Mouse (Mus musculus): Measurements from ENCODE around the gene Akap6.
"Not testable (repeated sequence)": the region's sequence is repeated elsewhere in the genome, so short reads cannot be mapped to it uniquely, and the experiment has no call there.

The Akap6 gene

DNA sequence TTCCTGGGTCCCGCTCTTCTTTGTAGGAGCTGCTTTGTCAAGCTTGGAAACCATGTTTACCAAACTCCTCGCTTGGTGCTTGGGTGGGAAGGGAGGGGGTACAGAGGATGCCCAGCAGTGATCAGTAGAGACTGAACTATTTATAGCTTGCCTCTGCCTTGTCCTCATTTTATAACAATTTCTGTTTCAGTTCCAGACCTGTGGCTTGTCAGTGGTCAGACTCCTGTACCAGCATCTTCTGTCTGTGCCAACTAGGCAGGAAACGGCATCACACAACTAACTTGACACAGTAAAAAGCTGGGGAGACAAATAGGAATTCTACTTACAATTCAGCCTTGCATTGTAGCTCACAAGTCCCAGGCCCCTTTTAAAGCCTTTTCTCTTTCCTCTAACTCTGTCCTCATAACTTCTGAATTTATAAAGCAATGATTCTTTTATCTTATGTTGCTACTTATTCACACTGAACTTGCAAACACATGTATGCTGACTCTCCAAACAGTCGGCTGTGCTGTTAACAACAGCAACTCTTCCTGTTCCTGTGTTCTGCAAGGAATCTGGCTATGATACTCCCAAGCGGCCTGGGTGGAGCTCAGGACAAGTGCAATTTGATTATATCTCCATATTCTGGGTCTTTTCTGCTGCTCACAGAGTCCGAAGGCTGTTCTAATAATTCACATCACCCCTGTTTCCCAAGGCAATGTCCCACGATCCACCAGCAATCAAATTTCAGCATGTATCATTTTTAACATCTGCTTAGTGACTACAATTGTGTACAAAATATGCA is 12.9 kb downstream of the Akap6 start:
- DNase-seq (ENCODE audit: low read depth, low spot score) = no peak

DNA sequence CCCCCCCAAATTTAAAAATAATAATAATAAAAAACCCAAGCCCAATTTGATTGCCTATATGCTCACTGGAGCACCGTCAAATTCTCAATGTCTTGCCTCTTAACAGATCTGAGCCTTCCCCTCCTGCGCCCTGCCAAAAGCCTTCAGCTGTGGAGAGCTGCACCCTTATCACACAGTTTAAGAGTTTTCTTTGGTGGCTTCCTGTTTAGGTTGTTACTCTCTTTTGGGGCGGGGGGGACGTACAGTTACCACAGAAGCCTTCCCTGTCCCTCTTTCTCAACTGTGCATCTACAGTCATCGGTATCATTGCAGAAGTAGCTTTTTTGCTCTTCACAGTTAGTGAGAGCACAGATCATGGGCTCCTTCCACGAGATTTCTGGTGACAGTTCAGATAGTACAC is 19.2 kb downstream of the Akap6 start:
- no peak for DNase-seq (ENCODE audit: low read depth, low spot score)

DNA sequence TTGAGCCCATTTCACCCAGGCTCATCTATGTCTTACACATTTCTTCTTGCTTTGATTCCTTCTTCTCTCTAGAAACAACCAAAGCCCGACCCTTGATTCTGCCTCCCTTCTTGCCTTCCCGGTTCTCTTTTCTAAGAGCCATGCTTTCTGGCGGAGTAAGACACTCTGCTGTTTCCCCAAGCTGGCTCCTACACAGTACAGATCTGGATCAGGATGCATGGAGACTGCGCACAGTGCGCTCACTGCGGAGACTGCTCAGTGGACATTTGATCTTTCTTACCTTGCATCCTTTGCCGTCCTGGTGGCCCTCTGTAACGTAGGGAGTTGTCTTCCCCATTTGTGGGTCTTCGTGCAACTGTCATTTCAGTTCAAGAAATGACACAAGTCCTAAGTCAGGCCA is 20.0 kb downstream of the Akap6 start:
- no peak for DNase-seq (ENCODE audit: low read depth, low spot score)

DNA sequence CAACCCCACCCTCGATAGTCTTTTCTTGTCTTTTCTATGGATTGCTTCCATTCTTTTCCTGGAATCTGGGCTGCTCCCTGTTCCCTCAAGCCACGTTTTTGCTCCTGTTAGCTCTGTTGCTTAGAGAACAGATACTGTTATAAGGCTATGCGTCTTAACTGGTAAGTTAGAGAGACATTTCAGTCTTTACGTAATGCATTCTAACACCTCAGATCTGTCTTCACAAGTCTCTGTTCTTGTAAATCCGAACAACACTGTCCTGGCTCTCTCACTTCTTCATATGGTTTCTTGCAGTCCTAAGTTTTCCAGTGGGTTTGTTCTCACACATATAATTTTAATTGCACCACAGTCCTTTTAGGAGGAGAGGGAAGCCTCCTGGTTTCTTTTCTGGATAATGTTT is 20.5 kb downstream of the Akap6 start:
- no peak for DNase-seq (ENCODE audit: low read depth, low spot score)

DNA sequence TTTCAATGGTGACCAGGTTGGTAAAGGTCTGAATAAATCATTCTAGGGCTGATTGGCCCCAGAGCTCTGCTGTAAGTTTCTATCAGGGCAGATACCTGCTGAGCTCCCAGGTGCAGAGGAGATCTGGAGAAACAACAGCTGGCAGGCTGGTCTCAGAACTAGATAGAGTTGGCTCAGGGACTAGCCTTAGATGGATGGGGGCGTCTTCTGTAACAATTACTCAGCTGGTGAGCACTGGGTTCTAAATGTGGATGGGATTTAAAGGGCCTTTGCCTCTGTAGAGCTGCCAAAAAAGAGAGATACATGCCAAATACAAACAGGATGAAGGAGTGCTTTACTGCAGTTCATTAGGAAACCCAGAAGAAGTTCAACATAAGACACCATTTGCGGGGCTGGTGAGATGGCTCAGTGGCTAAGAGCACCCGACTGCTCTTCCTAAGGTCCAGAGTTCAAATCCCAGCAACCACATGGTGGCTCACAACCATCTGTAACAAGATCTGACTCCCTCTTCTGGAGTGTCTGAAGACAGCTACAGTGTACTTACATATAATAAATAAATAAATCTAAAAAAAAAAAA is 24.9 kb downstream of the Akap6 start:
- DNase-seq (ENCODE audit: low read depth, low spot score) = not testable (repeated sequence)

DNA sequence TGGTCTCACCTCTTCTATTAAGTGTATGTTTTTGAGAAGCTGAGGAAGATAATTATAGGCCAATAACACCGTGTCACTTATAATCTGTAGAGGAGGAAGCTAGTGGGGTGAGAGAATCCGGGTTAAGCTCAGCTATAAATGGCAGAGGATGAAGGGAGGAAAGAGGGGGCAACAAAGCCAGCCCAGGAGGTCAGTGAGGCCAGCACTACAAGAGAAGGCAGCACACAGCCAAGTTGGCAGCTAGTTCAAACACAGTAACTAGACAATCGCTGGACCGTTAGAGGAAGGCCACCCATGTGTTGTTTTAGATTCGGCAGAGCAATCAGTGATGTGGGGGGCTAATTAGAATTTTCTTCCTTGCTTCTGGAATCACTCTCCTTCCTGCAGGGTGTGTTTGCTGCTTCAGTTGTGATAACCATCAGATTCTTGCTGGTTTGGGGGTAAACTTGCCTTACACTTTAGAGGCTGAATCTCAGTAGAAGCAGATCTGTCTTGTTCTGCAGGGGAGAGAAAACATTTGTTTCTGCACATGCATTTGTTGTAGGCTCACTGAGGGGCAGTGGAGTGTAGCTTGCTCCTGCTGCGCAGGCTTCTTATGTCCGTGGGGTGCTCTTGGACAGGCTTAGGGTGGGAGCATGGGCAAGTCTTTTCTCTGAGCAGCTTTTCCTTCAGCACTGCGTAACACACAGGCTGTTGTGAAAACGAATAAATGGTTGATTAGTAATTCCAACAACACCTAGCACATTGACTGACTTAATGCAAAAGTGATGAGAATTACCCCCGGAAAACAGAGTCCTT is 27.4 kb downstream of the Akap6 start:
- DNase-seq (ENCODE audit: low read depth, low spot score) = peak; percentile 16

DNA sequence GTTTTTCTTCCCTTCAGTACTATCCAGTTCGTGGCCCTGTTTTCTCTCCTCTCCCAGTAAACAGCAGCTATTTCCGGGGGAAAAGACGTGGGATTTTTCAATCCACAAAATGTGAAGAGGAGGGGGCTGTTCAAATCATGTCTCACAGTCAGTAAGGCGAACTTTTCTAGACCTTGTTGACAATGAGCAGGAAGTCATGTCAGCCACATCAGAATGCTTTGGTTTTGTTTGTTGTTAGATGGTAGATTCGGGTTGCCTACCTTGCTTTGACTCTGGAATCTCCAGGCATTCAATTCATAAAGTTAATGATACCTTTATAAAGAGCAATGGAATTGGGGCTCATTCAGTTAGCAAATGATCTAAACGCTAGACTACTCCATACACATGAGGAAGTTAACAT is 30.2 kb downstream of the Akap6 start:
- DNase-seq (ENCODE audit: low read depth, low spot score) = no peak

DNA sequence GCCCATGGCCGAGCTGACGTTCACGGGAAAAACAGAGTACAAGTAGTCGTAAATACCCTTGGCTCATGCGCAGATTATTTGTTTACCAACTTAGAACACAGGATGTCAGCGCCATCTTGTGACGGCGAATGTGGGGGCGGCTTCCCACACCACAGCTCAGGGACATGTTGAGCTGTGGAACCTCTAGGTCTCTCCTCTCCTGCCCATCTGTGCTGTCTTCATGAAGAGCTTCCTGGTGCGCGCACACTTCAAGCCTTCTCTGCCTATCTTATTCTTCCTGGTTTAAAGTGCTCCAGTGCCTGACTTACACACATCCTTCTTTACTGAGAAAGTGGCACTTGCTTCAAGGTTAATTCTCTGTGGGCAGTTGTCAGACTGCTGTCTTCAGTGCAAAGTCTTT is 36.0 kb downstream of the Akap6 start:
- not testable (repeated sequence) for DNase-seq (ENCODE audit: low read depth, low spot score)

DNA sequence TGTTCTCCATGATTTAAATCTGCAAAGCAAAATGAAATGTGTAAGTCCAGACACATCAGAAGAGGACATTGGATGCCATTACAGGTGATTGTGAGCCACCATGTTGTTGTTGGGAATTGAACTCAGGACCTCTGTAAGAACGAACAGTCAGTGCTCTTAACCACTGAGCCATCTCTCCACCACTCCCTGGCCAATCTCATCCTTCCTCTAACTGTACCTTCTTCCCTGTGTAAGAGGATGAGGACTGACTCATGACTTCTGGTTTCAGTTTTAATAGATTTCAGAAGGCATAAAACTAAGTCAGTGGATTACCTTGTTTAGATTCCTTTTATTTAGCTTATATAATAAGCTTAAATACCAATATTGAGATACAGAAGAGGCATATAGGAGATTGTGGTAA is 38.0 kb downstream of the Akap6 start:
- DNase-seq (ENCODE audit: low read depth, low spot score) = no peak

DNA sequence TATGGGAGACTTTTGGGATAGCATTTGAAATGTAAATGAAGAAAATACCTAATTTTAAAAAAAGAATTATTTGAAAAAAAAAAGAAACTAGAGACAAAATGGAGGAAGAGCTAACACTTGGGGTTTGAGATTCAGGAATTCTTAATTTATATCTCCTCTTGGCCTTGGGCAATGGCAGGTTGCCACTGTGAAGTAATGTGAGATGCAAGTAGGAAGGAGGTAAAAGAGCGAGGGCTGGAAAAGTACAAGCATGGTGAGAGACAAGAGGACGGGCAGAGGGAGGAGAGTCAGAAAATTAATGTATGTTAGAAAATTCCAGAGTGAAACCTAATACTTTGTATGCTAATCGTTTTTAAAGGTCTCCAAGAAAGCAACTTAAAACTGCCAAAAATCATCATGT is 40.1 kb downstream of the Akap6 start:
- DNase-seq (ENCODE audit: low read depth, low spot score) = no peak

DNA sequence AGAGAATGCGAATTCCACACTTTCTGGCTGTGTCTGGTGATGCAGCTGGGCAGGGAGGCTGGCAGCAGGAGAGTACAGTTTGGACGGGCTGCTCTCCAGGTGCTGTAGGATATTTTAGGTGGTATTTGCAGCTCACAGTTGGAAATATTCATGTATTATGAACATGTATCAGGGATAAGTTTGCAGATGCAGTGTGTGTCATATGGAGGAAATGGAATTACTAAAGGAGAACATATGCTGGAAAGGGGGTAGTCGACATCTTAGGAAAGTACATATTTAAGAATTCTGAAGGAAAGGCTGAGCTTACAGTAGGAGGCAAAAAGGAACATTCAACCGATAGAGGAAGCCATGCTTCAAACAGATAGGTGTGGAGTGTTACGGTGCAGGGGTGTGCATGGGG is 42.6 kb downstream of the Akap6 start:
- DNase-seq (ENCODE audit: low read depth, low spot score) = no peak

DNA sequence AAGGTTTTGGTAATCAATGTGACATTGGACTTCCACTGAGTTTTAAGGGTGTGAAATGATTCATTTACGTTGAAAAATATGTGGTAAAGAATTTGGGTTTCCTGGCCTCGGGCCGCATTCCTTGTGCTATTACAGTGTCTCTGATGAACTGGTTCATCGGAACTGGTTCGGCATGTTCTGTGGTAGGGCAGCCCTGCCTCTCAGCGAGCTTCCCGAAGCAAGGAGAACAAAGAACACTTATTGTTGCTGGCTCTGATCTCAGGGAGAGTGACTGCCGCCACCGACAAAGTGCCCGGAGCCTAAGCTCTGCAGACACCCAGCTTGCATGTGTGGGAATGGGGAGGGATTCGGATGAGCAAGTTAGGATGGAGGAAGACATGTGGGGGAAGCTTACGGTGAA is 50.8 kb downstream of the Akap6 start:
- no peak for DNase-seq (ENCODE audit: low read depth, low spot score)

DNA sequence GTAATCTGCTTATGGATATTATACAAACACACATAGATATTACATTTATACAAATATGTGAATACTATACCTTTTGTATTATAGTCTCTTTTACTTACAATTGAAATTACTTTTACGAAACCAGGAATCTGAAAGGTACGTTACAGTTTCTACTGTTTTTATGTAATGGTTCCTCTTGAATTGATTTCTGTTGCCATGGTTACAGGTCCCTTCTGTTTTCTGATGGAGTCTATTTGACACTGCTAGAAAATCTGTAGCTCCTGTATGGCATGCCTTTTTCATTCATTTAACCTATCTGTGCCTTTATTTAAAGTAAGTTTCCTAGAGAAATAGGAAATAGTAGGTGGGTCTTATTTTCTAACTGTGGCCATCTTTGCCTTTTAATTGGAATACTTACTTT is 56.5 kb downstream of the Akap6 start:
- no peak for DNase-seq (ENCODE audit: low read depth, low spot score)

DNA sequence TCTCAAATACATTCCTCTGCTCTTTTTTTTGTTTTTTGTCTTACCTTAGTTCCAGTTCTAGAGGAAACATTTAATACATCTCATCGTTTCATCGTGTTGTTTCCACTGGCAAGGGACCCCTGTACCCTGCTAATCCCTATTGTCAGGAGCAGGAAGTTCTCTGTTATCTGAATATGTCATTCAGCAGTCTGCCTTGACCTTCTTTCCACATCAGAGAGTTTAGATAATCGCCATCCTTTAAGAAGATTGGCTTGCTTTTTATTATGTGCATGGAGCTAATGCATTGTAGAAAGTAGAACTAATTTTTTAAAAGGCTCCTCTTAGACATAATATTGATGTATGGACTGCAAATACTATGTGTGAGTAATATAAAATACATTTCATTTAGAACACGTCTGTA is 58.7 kb downstream of the Akap6 start:
- DNase-seq (ENCODE audit: low read depth, low spot score) = no peak

DNA sequence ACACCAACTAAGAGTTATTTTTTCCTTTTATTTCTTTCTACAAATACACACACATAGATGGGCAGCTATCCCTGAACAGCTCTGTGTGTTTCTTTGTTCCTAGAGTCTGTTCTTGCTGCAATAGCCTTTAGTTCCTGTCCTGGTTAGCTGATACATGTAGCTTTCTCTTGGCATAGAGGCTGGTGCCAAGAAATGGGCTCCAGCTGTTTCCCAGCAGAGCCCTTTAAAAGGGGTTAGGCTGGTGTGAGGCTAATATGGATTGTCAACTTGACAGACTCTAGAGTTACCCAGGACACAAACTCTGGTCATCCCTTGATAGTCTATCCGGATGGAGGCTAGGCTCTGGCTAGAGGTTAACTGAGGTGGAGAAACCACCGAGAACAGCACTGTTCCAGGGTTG is 64.9 kb downstream of the Akap6 start:
- no peak for DNase-seq (ENCODE audit: low read depth, low spot score)

DNA sequence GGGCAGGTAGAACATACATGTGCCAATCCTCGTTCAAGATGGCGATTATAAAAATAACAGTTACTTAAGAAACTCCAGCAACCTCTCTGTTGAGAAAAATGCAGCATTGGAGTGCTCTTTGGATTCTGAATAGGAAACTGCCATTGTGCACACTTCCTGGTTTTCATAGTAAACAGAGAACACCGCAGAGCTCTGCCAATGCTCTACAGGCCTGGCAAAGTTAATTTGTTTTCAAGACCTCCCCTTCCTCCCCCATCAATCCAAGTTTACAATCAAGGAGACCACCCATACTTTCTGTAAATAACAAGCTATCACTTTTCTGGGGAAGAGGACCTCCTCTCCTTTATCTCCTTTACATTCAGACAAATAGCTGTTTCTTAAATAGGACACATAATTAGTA is 65.6 kb downstream of the Akap6 start:
- no peak for DNase-seq (ENCODE audit: low read depth, low spot score)

DNA sequence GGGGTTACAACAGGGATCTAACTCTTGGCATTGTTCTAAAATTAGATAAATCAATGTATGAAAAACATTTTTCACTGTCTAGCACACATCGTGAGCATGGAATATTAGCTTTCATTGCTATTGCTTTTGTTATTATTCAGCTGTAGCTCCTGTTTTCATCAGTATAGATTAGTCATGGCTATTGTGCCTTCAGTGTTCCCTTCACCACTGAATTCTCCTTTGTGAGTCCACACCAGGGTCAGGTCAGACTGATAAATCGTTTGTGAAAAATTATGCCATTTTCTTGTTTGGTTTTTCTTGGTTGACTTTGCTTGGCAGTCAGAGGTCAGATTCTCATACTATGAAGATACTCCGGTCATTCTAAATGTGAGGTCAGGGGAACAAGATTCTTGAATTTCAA is 70.4 kb downstream of the Akap6 start:
- no peak for DNase-seq (ENCODE audit: low read depth, low spot score)

DNA sequence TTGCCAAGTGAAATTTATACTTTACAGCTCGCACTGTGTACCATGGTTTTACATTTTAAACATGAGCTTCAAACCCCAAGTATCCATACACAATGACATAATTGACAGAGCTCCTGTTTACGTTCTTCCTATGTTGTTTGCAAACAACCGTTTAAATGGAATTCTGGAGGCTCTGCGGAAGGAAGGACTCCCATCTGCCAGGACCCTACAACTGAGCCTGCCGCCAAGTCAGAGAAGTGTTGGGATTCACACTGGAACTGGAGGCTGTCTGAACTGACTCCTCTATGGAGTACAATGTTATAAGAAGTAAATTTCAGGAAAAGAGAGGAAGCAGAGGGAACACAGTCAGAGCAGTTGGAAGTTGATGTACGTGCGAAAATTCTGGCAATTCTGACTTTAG is 72.7 kb downstream of the Akap6 start:
- DNase-seq (ENCODE audit: low read depth, low spot score) = no peak

DNA sequence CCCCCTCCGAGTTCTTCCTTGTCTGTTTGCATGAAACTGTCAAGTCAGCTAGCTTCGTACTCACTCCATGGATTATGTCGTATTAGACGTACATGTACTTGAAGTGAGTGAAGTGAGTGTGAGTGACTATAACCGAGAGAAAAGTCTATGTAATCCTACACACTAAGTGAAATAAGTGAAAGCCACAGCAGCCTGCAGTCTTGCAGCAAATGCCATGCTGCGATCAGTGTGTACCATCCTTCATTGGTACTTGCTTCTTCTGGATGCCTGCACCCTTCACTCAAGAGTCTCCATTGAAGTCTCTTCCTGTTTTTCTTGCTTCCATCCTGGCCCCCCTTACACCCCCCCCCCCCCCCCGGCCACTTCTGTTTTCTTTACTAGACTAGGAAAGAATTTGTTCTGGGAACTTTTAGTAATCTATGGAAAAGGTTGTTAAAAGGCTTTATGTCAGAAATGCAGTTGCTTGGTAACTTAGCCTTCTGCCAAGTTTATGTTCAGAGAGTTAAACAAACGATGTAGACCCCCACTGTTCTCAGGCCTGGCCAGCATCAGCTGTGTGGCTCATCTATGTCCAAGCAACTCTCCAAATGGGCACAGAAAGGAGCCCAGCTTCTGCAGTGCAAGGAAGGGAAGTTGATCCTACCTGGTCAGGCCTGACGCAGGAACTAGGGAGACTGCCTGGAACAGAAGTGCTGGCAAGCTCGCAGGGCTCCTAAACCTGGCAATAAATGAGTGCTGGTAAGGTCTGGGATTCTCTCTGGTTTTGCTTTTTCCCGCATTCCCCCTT is 73.5 kb downstream of the Akap6 start:
- no peak for DNase-seq (ENCODE audit: low read depth, low spot score)

DNA sequence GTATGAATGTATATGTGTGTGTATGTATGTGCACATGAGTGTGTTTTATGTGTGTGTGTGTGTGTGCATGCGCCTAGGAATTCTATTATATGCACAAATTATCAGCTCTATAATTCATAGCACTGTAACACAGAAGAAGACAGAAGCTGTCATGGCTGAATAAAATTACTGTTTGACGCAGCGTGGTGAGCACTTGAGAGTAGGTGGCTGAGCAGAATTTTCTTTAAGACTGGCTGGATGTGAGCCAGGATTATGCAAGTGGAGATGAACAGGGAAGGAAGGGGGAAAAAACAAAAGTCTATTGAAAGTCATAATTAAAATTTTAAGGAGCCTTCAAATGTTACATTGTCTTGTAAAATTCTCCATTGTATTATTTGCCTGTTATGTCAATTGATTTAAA is 74.7 kb downstream of the Akap6 start:
- DNase-seq (ENCODE audit: low read depth, low spot score) = no peak

DNA sequence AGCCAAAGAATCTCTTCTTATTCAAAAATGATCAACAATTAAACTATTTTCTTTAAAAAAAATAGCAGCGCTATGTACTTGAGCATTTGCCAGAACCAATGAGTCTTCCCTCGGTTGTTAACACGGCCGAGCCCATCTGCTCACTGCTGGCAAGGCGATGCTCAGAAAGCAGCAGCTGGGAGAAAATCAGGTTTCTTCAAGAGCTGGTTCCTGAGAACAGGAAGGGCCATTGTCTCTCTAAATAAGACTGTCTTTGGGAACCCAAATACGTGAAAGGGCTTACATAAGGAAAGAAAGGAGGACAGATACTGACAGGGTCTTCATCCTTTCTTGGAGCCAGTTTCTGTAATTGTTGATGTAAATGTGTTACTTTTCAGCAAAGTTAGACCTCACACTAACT is 75.2 kb downstream of the Akap6 start:
- no peak for DNase-seq (ENCODE audit: low read depth, low spot score)

DNA sequence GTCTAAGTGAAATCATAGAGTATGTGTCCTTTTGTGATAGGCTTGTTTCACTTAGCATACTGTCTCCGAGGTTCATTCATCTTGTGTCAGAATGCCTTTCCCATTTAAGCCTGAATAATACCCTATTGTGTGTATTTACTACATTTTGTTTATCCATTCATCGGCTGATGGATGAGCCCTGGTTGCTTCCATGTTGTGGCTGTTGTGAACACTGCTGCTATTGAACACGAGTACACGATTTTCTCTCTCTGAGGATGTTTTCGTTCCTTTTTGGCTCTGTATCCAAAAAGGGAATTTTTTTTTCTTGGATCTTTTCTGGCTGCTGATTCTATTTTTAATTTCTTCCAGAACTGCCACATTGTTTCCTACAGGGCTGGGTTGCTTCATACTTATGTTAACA is 81.0 kb downstream of the Akap6 start:
- no peak for DNase-seq (ENCODE audit: low read depth, low spot score)
